9 mouse cellular contexts compared by ENCODE assay signal in genomic region chr5:9068886-9069285, GRCm38 (mm10). TPM values are rescaled to one million over a fixed set of nuclear protein-coding genes. Genes with fewer than 3 reads are reported as not detected.
DNase-seq lines count a peak whose midpoint lies in the region; ATAC-seq and TF ChIP-seq lines count a peak whose summit lies in the region.
"Had no signal": no experiment of that assay in that cellular context is flagged by ENCODE, and none has a peak within 500 bp of the region (broad histone marks: within the 10 kb centered on the region; RNA-seq: fewer than 3 reads in every experiment).

No protein-coding gene starts in this region.

- 5% methylated on average over 2 of the region's 2 CpGs for WGBS in liver, adult 2 months
- WGBS in thymus, adult 2 months = 34% methylated on average over 2 of the region's 2 CpGs
- 71% methylated on average over 2 of the region's 2 CpGs for WGBS in midbrain, embryonic 11.5 days

- peak; percentile 74 for ATAC-seq in megakaryocyte, adult 5-6 weeks (ENCODE audit: poor library complexity, severe bottlenecking)
- ATAC-seq in midbrain, embryonic 11.5 days (ENCODE audit: low FRiP score) = no peak

- 0 out of 2 replicates have a peak, but pooled peaks have one; percentile 6 for TF ChIP-seq CTCF in liver, adult 2 months (IDR thresholded peaks at IDR 0.05; ENCODE audit: low read depth, low read length)
- no peak; the same call in 1 of the 2 replicates for TF ChIP-seq CTCF in layer of hippocampus, adult 2 months (conservative IDR thresholded peaks at IDR 0.05)
- no peak for TF ChIP-seq CTCF in thymus, adult 2 months (IDR thresholded peaks at IDR 0.05; ENCODE audit: borderline replicate concordance, control insufficient read depth, extremely low read depth, insufficient read depth, low read length, poor library complexity)

- H3K27ac ChIP-seq in liver, adult 2 months (replicated peaks; ENCODE audit: insufficient read depth, low read depth, low read length) = peak overlapping the region; percentile 6; the same call in 1 of the 2 replicates
- H3K27ac ChIP-seq in layer of hippocampus, adult 2 months = no peak overlapping the region
- H3K27ac ChIP-seq in thymus, adult 2 months (ENCODE audit: control insufficient read depth, insufficient read depth, low read length) = no peak overlapping the region
- no peak overlapping the region for H3K27ac ChIP-seq in midbrain, embryonic 11.5 days (ENCODE audit: low read depth, low read length)
- H3K27ac ChIP-seq: kidney, postnatal 0 days had no signal

- TF ChIP-seq POLR2A in liver, adult 2 months (IDR thresholded peaks at IDR 0.05; ENCODE audit: extremely low read depth, insufficient read depth, low read length) = no peak
- no peak for TF ChIP-seq POLR2A in thymus, adult 2 months (IDR thresholded peaks at IDR 0.05; ENCODE audit: control insufficient read depth, extremely low read depth, insufficient read depth, low read length, poor library complexity)

- H3K4me3 ChIP-seq in liver, adult 2 months (ENCODE audit: insufficient read depth, low read depth, low read length) = no peak overlapping the region
- no peak overlapping the region for H3K4me3 ChIP-seq in layer of hippocampus, adult 2 months
- no peak overlapping the region for H3K4me3 ChIP-seq in thymus, adult 2 months (ENCODE audit: control insufficient read depth, insufficient read depth, low read length)
- no peak overlapping the region for H3K4me3 ChIP-seq in midbrain, embryonic 11.5 days (ENCODE audit: low read depth, low read length)

- DNase-seq in liver, adult 2 months (ENCODE audit: extremely low read depth, low read depth, low spot score) = peak; percentile 89
- DNase-seq in liver = no peak
- DNase-seq in adrenal gland, postnatal 14 days = peak; percentile 80
- peak; percentile 11 to 66 for DNase-seq in frontal cortex, adult 2 months (ENCODE audit: extremely low spot score in 1 of 2, low spot score in 1 of 2)
- DNase-seq in layer of hippocampus, adult 2 months (ENCODE audit: low spot score in 2 of 2) = peak; percentile 55 to 65
- DNase-seq in thymus, adult 2 months = no peak
- DNase-seq in midbrain, embryonic 11.5 days (ENCODE audit: low spot score, missing footprints) = no peak

- H3K79me2 ChIP-seq in liver, adult 2 months (ENCODE audit: control insufficient read depth, insufficient read depth, low read length) = no peaks in the 10 kb centered on the region

- H3K36me3 ChIP-seq in liver, adult 2 months (ENCODE audit: control insufficient read depth, insufficient read depth, low read length) = no peaks in the 10 kb centered on the region
- H3K36me3 ChIP-seq in thymus, adult 2 months (ENCODE audit: control insufficient read depth, insufficient read depth, low read length) = no peaks in the 10 kb centered on the region
- H3K36me3 ChIP-seq in midbrain, embryonic 11.5 days (ENCODE audit: control insufficient read depth, insufficient read depth, low read length) = no peaks in the 10 kb centered on the region

- H3K4me2 ChIP-seq in midbrain, embryonic 11.5 days = no peak overlapping the region

- H3K9ac ChIP-seq in liver, adult 2 months (ENCODE audit: low read depth, low read length) = no peak overlapping the region
- no peak overlapping the region for H3K9ac ChIP-seq in midbrain, embryonic 11.5 days (ENCODE audit: low read length)

- no peaks in the 10 kb centered on the region for H3K27me3 ChIP-seq in liver, adult 2 months (ENCODE audit: control insufficient read depth, insufficient read depth, low read length)
- no peaks in the 10 kb centered on the region for H3K27me3 ChIP-seq in thymus, adult 2 months (ENCODE audit: control insufficient read depth, insufficient read depth, low read length)
- no peaks in the 10 kb centered on the region for H3K27me3 ChIP-seq in midbrain, embryonic 11.5 days (ENCODE audit: control insufficient read depth, insufficient read depth, low read length)

- peaks cover 8% of the 10 kb centered on the region for H3K4me1 ChIP-seq in liver, adult 2 months (ENCODE audit: control insufficient read depth, insufficient read depth, low read length)
- no peaks in the 10 kb centered on the region for H3K4me1 ChIP-seq in thymus, adult 2 months (replicated peaks; ENCODE audit: control insufficient read depth, insufficient read depth, low read length)
- no peaks in the 10 kb centered on the region for H3K4me1 ChIP-seq in midbrain, embryonic 11.5 days (ENCODE audit: control insufficient read depth, insufficient read depth, low read length)

- no peaks in the 10 kb centered on the region for H3K9me3 ChIP-seq in midbrain, embryonic 11.5 days (ENCODE audit: control insufficient read depth, low read length)

RNA-seq across cellular contexts. Expression of gene Tmem243, which starts 31.6 kb away (rescaled TPM):
- total RNA-seq in liver, adult 2 months (2014; rRNA removed) = 79.5 and 96.6 TPM in 2 replicates
- polyA plus RNA-seq in liver, adult 2 months (2012; rRNA removed) = 62.1 and 73.2 TPM in 2 replicates
- 29.6 and 30.7 TPM in 2 replicates for total RNA-seq in adrenal gland, postnatal 14 days (2021)
- 20.1 and 21.6 TPM in 2 replicates for polyA plus RNA-seq in frontal cortex, adult 2 months (2012; rRNA removed)
- 1 to 10 TPM; 8.4 to 9.0 TPM for total RNA-seq in layer of hippocampus, adult 2 months (2021)
- 98.8 and 99.9 TPM in 2 replicates for total RNA-seq in megakaryocyte, adult 5-6 weeks (2015)
- total RNA-seq in megakaryocyte, adult 5-6 weeks (2017) = 69.8 and 75.7 TPM in 2 replicates
- polyA plus RNA-seq in thymus, adult 2 months (2012; rRNA removed) = 12.6 and 12.8 TPM in 2 replicates
- polyA plus RNA-seq in midbrain, embryonic 11.5 days (2014; fragmentation: Nextera tagmentation; extraction: Ambion mirVana) = 23.6 and 23.8 TPM in 2 replicates

Comparison
In these comparisons a context has a peak if more than half of its experiments do, and no peak if none do; other contexts are left out.
1. DNase-seq: peak in liver, adult 2 months (single experiment), adrenal gland, postnatal 14 days (single experiment), frontal cortex, adult 2 months (2 of 2) and layer of hippocampus, adult 2 months (2 of 2); none in liver (single experiment), thymus, adult 2 months (single experiment) and midbrain, embryonic 11.5 days (single experiment).